Mouse (Mus musculus): ENCODE measurements around the gene Sorbs1. TPM values are rescaled to one million over a fixed set of nuclear protein-coding genes. Genes with fewer than 3 reads are reported as not detected.
A peak's percentile ranks its signal among the peaks of the same experiment; 100 is the strongest.

Gene Sorbs1
- polyA plus RNA-seq, 1 experiment from 2014 or later, result 152 TPM

GRCm38 (mm10) chr19:40496509-40497267 is 16.9 kb downstream of the Sorbs1 start:
- H3K4me2 ChIP-seq (ENCODE audit: low read depth, low read length), result no peak overlapping the region
- no peak for ATAC-seq (replicated peaks; ENCODE audit: extremely low read depth, insufficient read depth, low FRiP score)
- no peaks in the 10 kb centered on the region for H3K36me3 ChIP-seq (ENCODE audit: control insufficient read depth, insufficient read depth)
- H3K9ac ChIP-seq (ENCODE audit: low read length), result no peak overlapping the region
- H3K9me3 ChIP-seq (replicated peaks; ENCODE audit: control insufficient read depth, low read length), result no peaks in the 10 kb centered on the region
- H3K27ac ChIP-seq (ENCODE audit: low read length), result peak overlapping the region; percentile 6; the same call in 1 of the 2 replicates
- H3K4me1 ChIP-seq (ENCODE audit: control insufficient read depth, insufficient read depth, low read length), result peaks cover 78% of the 10 kb centered on the region
- no peak overlapping the region for H3K4me3 ChIP-seq (ENCODE audit: low read length)
- WGBS, result 81% methylated on average over 11 of the region's 11 CpGs
- no peaks in the 10 kb centered on the region for H3K27me3 ChIP-seq (ENCODE audit: control insufficient read depth, insufficient read depth, low read length)

DNA sequence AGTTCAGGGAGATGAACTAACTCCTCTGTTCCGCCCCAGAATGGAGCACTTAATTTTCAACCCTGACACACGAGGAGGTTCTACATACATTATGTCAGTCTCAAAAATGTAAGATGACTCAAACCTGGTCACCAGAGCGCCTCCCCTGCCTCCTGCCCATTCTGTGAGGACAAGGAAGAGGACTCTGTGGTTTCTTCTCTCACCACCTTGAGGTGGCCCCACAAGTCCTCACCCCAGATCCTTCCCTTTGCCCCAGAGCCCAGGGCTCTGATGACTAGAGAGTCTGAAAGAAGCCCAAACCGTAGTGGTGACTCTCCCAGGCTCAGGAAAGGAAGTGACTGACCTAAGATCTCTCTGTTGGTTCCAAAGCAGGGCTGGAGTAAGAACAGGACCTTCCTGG is 17.5 kb downstream of the Sorbs1 start:
- Histone ChIP-seq H3K9ac (ENCODE audit: low read length) (no peak overlapping the region), H3K36me3 (ENCODE audit: control insufficient read depth, insufficient read depth) (no peaks in the 10 kb centered on the region), H3K4me2 (ENCODE audit: low read depth, low read length) (no peak overlapping the region), H3K27me3 (ENCODE audit: control insufficient read depth, insufficient read depth, low read length) (no peaks in the 10 kb centered on the region), H3K4me3 (ENCODE audit: low read length) (no peak overlapping the region), H3K4me1 (ENCODE audit: control insufficient read depth, insufficient read depth, low read length) (peaks cover 79% of the 10 kb centered on the region), H3K27ac (ENCODE audit: low read length) (peak overlapping the region; percentile 25; the same call in 1 of the 2 replicates), H3K9me3 (replicated peaks; ENCODE audit: control insufficient read depth, low read length) (no peaks in the 10 kb centered on the region)
- no peak for ATAC-seq (replicated peaks; ENCODE audit: extremely low read depth, insufficient read depth, low FRiP score)
- WGBS, result 70% methylated on average over 4 of the region's 4 CpGs

- Histone ChIP-seq H3K4me3 (ENCODE audit: low read length) (no peak overlapping the region), H3K36me3 (ENCODE audit: control insufficient read depth, insufficient read depth) (no peaks in the 10 kb centered on the region), H3K9ac (ENCODE audit: low read length) (0 out of 2 replicates have a peak overlapping the region, but pooled peaks have one; percentile 22), H3K9me3 (replicated peaks; ENCODE audit: control insufficient read depth, low read length) (no peaks in the 10 kb centered on the region), H3K4me1 (ENCODE audit: control insufficient read depth, insufficient read depth, low read length) (peaks cover 82% of the 10 kb centered on the region), H3K27ac (ENCODE audit: low read length) (no peak overlapping the region; the same call in 1 of the 2 replicates), H3K27me3 (ENCODE audit: control insufficient read depth, insufficient read depth, low read length) (no peaks in the 10 kb centered on the region), H3K4me2 (ENCODE audit: low read depth, low read length) (no peak overlapping the region)
- 41% methylated on average over 9 of the region's 9 CpGs for WGBS
- no peak for ATAC-seq (replicated peaks; ENCODE audit: extremely low read depth, insufficient read depth, low FRiP score)
Measured at GRCm38 (mm10) chr19:40492902-40493301, 20.7 kb downstream of the Sorbs1 start.

DNA sequence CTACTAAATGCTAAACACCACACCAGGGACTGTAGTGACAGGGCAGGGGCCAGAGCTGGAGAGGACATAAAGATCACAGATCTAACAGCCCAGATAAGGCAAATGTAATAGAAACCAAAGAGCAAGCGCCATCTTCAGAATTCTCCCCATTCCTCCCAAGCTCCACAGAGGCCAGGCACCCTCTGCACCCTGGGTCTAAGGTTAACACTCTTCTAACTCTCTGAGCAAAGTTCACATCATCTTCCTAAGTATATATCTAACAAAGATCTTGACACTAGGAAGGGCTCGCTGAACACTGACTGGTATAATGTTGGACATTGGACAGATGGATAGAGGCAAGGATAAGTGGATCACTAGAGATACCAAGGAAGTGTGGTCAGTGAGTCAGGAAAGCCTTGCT is 22.1 kb downstream of the Sorbs1 start:
- no peak for ATAC-seq (replicated peaks; ENCODE audit: extremely low read depth, insufficient read depth, low FRiP score)
- 88% methylated on average over 2 of the region's 2 CpGs for WGBS
- Histone ChIP-seq H3K4me3 (ENCODE audit: low read length) (no peak overlapping the region), H3K36me3 (ENCODE audit: control insufficient read depth, insufficient read depth) (no peaks in the 10 kb centered on the region), H3K4me2 (ENCODE audit: low read depth, low read length) (no peak overlapping the region), H3K9me3 (replicated peaks; ENCODE audit: control insufficient read depth, low read length) (no peaks in the 10 kb centered on the region), H3K9ac (ENCODE audit: low read length) (no peak overlapping the region), H3K27me3 (ENCODE audit: control insufficient read depth, insufficient read depth, low read length) (no peaks in the 10 kb centered on the region), H3K4me1 (ENCODE audit: control insufficient read depth, insufficient read depth, low read length) (peaks cover 85% of the 10 kb centered on the region), H3K27ac (ENCODE audit: low read length) (no peak overlapping the region)

- no peak overlapping the region for H3K4me2 ChIP-seq (ENCODE audit: low read depth, low read length)
- no peak overlapping the region for H3K4me3 ChIP-seq (ENCODE audit: low read length)
- WGBS, result 57% methylated on average over 8 of the region's 8 CpGs
- ATAC-seq (replicated peaks; ENCODE audit: extremely low read depth, insufficient read depth, low FRiP score), result no peak
- no peaks in the 10 kb centered on the region for H3K36me3 ChIP-seq (ENCODE audit: control insufficient read depth, insufficient read depth)
- no peaks in the 10 kb centered on the region for H3K27me3 ChIP-seq (ENCODE audit: control insufficient read depth, insufficient read depth, low read length)
- peaks cover 81% of the 10 kb centered on the region for H3K4me1 ChIP-seq (ENCODE audit: control insufficient read depth, insufficient read depth, low read length)
- H3K27ac ChIP-seq (ENCODE audit: low read length), result peak overlapping the region; percentile 26; the same call in 1 of the 2 replicates
- H3K9me3 ChIP-seq (replicated peaks; ENCODE audit: control insufficient read depth, low read length), result no peaks in the 10 kb centered on the region
- H3K9ac ChIP-seq (ENCODE audit: low read length), result no peak overlapping the region
Measured at GRCm38 (mm10) chr19:40490765-40491164, 22.8 kb downstream of the Sorbs1 start.

- peaks cover 71% of the 10 kb centered on the region for H3K4me1 ChIP-seq (ENCODE audit: control insufficient read depth, insufficient read depth, low read length)
- H3K9ac ChIP-seq (ENCODE audit: low read length), result no peak overlapping the region
- no peaks in the 10 kb centered on the region for H3K27me3 ChIP-seq (ENCODE audit: control insufficient read depth, insufficient read depth, low read length)
- H3K36me3 ChIP-seq (ENCODE audit: control insufficient read depth, insufficient read depth), result no peaks in the 10 kb centered on the region
- no peak overlapping the region for H3K4me3 ChIP-seq (ENCODE audit: low read length)
- H3K27ac ChIP-seq (ENCODE audit: low read length), result 0 out of 2 replicates have a peak overlapping the region, but pooled peaks have one; percentile 9
- 64% methylated on average over 6 of the region's 6 CpGs for WGBS
- H3K9me3 ChIP-seq (replicated peaks; ENCODE audit: control insufficient read depth, low read length), result no peaks in the 10 kb centered on the region
- H3K4me2 ChIP-seq (ENCODE audit: low read depth, low read length), result no peak overlapping the region
- no peak for ATAC-seq (replicated peaks; ENCODE audit: extremely low read depth, insufficient read depth, low FRiP score)
Measured at GRCm38 (mm10) chr19:40489633-40490032, 23.9 kb downstream of the Sorbs1 start.

DNA sequence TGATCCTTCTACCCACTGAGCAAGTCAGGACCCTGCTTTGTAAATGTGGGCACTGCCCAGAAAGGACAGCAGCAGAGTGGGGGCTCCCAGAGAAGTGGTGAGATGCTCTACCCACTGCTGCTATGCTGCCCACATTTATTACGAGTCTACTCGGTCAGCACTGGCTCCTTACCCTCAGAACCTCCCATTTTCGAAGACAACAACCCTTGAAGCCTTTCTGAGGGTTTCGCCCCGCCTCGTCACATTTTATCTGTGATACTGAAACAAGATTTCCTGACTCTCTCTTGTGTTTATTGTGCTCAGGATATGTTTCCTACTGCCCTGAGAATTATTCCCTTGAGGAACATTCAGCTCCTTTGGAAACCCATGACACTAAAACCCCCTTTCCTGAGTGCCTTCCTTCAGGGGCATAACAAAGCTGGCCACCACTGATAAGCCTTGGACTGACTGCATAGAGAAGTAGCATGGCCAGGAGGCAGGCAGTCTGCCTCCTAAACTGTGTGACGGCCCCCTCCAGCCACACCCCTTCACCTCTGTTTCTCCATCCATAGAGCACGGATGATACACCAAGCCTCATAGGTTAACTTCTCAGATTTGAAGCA is 24.6 kb downstream of the Sorbs1 start:
- Histone ChIP-seq H3K4me3 (ENCODE audit: low read length) (no peak overlapping the region), H3K4me2 (ENCODE audit: low read depth, low read length) (peak overlapping the region; percentile 31; the same call in 1 of the 2 replicates), H3K4me1 (ENCODE audit: control insufficient read depth, insufficient read depth, low read length) (peaks cover 64% of the 10 kb centered on the region), H3K27me3 (ENCODE audit: control insufficient read depth, insufficient read depth, low read length) (no peaks in the 10 kb centered on the region), H3K9me3 (replicated peaks; ENCODE audit: control insufficient read depth, low read length) (peaks cover 2% of the 10 kb centered on the region; the same call in 1 of the 2 replicates), H3K36me3 (ENCODE audit: control insufficient read depth, insufficient read depth) (no peaks in the 10 kb centered on the region), H3K9ac (ENCODE audit: low read length) (peak overlapping the region; percentile 55), H3K27ac (ENCODE audit: low read length) (peak overlapping the region; percentile 76)
- ATAC-seq (replicated peaks; ENCODE audit: extremely low read depth, insufficient read depth, low FRiP score), result no peak
- WGBS, result 55% methylated on average over 8 of the region's 8 CpGs

DNA sequence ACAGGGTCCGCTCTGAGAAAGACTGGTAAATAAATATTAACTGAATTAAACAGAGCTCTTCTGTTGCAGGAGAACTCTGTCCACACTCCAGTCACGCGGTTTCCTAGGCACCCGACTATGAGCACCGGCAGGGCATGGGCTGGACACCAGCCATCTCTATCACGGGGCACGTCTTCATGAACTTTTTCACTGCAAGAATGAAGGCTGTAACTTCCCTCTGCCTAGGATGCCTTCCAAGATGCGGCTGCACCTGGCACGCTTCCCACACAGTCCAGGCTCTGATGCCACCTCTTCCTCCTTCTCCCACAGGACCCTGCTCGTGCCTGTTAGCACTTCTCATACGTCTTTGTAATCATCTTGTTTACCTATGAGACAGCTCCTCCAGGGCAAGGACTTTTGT is 26.0 kb downstream of the Sorbs1 start:
- H3K36me3 ChIP-seq (ENCODE audit: control insufficient read depth, insufficient read depth), result no peaks in the 10 kb centered on the region
- no peaks in the 10 kb centered on the region for H3K27me3 ChIP-seq (ENCODE audit: control insufficient read depth, insufficient read depth, low read length)
- WGBS, result 22% methylated on average over 11 of the region's 11 CpGs
- ATAC-seq (replicated peaks; ENCODE audit: extremely low read depth, insufficient read depth, low FRiP score), result peak; percentile 50; the same call in 1 of the 2 replicates
- peak overlapping the region; percentile 49; the same call in 1 of the 2 replicates for H3K9ac ChIP-seq (ENCODE audit: low read length)
- H3K4me2 ChIP-seq (ENCODE audit: low read depth, low read length), result peak overlapping the region; percentile 48
- H3K9me3 ChIP-seq (replicated peaks; ENCODE audit: control insufficient read depth, low read length), result peaks cover 3% of the 10 kb centered on the region; the same call in 1 of the 2 replicates
- peaks cover 57% of the 10 kb centered on the region for H3K4me1 ChIP-seq (ENCODE audit: control insufficient read depth, insufficient read depth, low read length)
- H3K4me3 ChIP-seq (ENCODE audit: low read length), result 0 out of 2 replicates have a peak overlapping the region, but pooled peaks have one; percentile 7
- H3K27ac ChIP-seq (ENCODE audit: low read length), result peak overlapping the region; percentile 80

- Histone ChIP-seq H3K9me3 (replicated peaks; ENCODE audit: control insufficient read depth, low read length) (peaks cover 3% of the 10 kb centered on the region; the same call in 1 of the 2 replicates), H3K27ac (ENCODE audit: low read length) (no peak overlapping the region)
- 70% methylated on average over 6 of the region's 6 CpGs for WGBS
Measured at GRCm38 (mm10) chr19:40481115-40481514, 32.5 kb downstream of the Sorbs1 start.

More at GRCm38 (mm10) chr19:40481115-40481514, 32.5 kb downstream of the Sorbs1 start:
- no peak overlapping the region for H3K4me3 ChIP-seq (ENCODE audit: low read length)
- H3K36me3 ChIP-seq (ENCODE audit: control insufficient read depth, insufficient read depth), result no peaks in the 10 kb centered on the region
- peaks cover 43% of the 10 kb centered on the region for H3K4me1 ChIP-seq (ENCODE audit: control insufficient read depth, insufficient read depth, low read length)
- no peak overlapping the region for H3K4me2 ChIP-seq (ENCODE audit: low read depth, low read length)
- no peak overlapping the region for H3K9ac ChIP-seq (ENCODE audit: low read length)
- no peak for ATAC-seq (replicated peaks; ENCODE audit: extremely low read depth, insufficient read depth, low FRiP score)
- no peaks in the 10 kb centered on the region for H3K27me3 ChIP-seq (ENCODE audit: control insufficient read depth, insufficient read depth, low read length)
